Mouse (Mus musculus): ENCODE measurements around the gene Ninl.

- TF ChIP-seq CTCF (IDR thresholded peaks at IDR 0.05; ENCODE audit: low read depth) (no peak), EP300 (IDR thresholded peaks at IDR 0.05; ENCODE audit: low read depth) (no peak)
Observed at GRCm38 (mm10) chr2:150887370-150887769, 151.8 kb downstream of the Ninl start.

Data from liver, postnatal 0 days (tissue).